Mouse (Mus musculus) heart, postnatal 10 days (tissue): Measurements from ENCODE around the gene Ccdc65. TPM values are rescaled to one million over a fixed set of nuclear protein-coding genes. Genes with fewer than 3 reads are reported as not detected.
A peak's percentile ranks its signal among the peaks of the same experiment; 100 is the strongest.

Experiments used
- DNase-seq, 2 experiments: peaks; one replicate each; pipeline ENCODE4 v3.0.0; 2021
- intact Hi-C: fragments of 180-260 bp; cut with DNase I; formaldehyde crosslinking; loops from one replicate; pipeline ENCODE4 v1.15.1; 2025
- total RNA-seq, 2 experiments: library from RNA; stranded (reverse); gene quantifications; 2 replicates each; pipeline ENCODE4 v1.2.3; 2021

Gene Ccdc65
- total RNA-seq, 2 experiments from 2014 or later, result 0.12 to 0.41 TPM

DNA sequence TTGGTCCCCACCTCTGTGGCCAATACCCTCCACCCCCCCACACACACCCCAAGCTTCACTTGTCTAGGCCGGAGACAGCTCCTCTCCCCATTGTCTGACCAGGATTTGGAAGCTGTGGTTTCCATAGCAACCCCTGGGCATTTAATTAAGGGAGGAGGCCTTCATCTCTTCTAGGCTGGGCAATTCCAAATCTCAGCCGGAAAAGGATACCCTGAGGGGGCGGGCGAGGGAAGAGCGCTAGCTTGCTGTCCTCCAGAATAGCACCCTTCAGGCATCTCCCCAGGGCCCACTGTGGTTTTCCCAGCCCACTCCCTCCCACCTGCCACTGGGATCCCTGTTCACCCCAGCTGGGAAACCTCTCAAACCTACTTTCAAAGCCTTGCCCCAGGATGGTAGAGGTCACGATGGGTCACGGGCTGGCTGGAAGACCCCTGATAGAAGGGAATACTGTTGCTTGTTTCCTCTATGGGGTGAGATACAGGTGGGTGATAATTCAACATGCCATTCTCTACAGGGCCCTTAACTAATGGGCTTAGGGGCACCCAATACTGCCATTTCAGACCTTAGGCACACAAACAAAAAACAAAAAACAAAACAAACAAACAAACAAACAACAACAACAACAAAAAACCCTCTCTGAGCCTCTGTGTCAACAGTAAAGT lies 16.4 kb upstream of the Ccdc65 start:
- intact Hi-C loops, result no loop called here

GRCm38 (mm10) chr15:98692171-98692715 lies 15.8 kb upstream of the Ccdc65 start:
- intact Hi-C loops, result no loop called here
- peak; percentile 65 to 74 for DNase-seq

More for the DNA sequence above, 16.4 kb upstream of the Ccdc65 start:
- DNase-seq, result no peak

- intact Hi-C loops, result loop anchor here (1.0 to 5.0 kb wide), 2 partner anchors 31 to 113 kb away; no protein-coding TSS in a partner anchor
- peak; percentile 36 to 37 for DNase-seq
Measured at GRCm38 (mm10) chr15:98695726-98696125, 12.3 kb upstream of the Ccdc65 start.

DNA sequence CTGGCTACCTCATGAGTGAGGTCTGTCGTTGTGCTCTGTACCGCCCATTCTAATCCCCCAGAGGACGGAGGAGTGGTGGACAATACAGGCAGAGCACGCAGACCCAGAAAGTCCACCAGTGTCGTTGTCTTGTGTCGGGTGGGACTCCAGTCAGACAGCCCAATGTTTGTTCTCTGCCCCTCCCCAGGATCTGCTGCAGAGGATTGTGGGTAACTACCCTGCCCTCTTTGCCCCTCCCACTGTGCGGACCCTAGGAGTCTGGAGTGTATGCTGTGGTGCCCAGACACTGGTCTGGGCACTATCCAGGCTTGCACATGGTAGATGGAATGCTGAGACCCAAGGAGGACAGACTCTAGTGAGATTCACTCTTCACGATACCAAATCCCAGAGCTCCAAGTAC lies 11.8 kb upstream of the Ccdc65 start:
- intact Hi-C loops, result loop anchor here (5.0 kb wide), 1 partner anchor 114 kb away; no protein-coding TSS in a partner anchor
- no peak for DNase-seq

DNA sequence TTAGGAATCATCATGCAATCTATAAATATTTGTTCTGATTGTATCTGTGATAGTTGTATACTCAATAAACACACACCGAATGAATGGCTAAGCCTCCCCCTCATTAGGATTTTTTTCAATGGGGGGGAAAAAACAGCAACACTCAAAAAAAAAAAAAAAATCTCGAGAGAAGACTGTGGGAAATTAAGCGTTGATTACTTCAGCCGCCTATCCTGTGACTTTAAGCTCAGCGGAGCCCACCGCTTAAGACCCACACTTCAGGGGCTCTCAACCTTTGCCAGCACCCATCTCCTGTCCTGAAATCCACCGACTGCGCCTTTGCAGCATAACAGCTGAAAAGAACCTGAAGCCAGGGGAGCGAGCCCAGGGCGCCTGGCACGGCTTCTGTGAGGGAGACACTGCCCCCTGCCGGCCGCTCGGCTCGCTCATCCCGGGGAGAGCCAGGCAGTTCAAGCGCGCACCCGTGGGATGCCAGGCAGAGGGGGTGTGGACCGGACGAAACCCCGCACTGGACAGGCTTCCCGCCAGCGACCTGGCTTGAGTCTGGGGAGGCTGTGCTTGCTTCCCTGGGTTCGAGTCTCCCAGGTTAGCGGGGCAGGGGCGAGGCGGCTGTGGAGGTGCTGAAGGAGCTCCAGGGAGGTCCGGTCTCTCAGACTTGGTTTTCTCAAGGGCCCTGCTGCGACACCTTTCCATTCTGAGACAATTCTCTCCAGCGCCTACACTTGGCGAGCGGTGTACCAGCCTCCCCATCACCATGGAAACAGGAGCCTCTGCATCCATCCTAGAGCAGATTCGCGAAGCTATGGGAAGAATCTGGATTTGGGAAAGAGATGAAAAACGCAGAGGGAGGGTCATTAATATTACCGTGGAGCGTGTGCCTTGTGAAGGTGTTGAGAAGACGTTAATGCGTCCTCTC lies 8.6 kb upstream of the Ccdc65 start:
- intact Hi-C loops, result loop anchor here (1.0 to 10.0 kb wide), 3 partner anchors 35 to 117 kb away; partner anchors contain the start of gene Wnt1
- peak; percentile 88 to 93 for DNase-seq

GRCm38 (mm10) chr15:98704312-98704711 lies 3.7 kb upstream of the Ccdc65 start:
- intact Hi-C loops, result loop anchor here (10.0 kb wide), 1 partner anchor 80 kb away; the partner anchor contains the start of gene Wnt1
- no peak for DNase-seq

DNA sequence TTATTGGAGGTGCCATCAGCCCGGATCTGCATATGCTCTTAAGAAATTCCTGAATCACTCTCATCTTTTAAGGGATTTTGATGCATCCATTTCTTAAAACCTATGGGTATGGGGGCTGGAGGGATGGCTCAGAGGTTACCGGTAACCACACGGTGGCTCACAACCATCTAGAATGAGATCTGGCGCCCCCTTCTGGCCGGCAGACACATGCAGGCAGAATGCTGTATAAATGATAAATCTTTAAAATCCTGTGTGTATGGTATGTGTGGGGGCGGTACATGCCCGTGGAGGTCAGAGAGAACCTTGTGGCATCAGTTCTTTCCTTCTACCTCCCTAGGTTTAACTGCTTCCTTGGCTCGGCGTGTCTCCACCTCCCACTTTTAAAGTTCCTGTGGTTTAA lies 2.4 kb downstream of the Ccdc65 start:
- peak; percentile 52 to 79 for DNase-seq
- intact Hi-C loops, result no loop called here

- intact Hi-C loops, result no loop called here
- DNase-seq, result peak; percentile 76 to 77
Measured at GRCm38 (mm10) chr15:98714230-98714652, 6.2 kb downstream of the Ccdc65 start.

DNA sequence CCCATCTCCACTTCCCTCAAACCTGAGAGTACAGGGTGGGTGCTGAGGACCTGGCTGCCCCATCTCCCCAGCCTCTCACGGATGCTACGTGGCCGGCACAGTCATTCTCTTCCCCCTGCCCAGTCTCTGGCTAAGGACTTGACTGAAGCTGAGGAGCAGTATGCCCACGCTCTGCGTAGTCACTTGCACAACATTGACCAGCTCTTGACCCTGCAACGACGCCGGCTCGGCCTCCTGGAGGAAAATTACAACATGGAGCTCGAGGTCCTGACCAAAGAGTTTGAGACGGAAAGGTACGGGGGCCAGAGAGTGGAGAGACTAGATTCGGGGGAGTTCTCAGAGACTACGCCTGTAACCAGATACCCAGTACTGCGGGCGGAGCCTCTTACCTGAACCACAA lies 9.3 kb downstream of the Ccdc65 start:
- DNase-seq, result no peak
- intact Hi-C loops, result no loop called here

GRCm38 (mm10) chr15:98722191-98722590 lies 14.2 kb downstream of the Ccdc65 start:
- DNase-seq, result no peak
- intact Hi-C loops, result no loop called here

DNA sequence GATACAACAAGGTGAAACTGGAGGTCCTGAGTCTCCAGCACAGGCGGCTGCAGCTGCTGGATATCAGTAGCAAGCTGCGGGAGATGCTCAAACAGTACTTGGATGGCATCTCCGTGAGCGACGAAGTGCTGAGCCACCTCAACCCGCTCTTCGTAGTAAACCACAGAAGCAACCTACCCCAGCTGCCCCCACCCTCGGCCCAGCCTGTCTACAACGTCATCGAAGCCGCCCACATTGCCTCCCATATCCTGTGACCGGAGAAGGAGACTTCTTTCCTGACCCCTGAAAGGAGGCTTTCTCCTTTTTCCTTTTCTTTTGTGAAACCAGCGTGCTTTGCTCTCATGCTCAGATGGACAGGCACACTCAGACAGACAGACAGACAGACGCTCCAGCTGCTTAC lies 14.8 kb downstream of the Ccdc65 start:
- DNase-seq, result peak; percentile 23 to 35
- intact Hi-C loops, result no loop called here

DNA sequence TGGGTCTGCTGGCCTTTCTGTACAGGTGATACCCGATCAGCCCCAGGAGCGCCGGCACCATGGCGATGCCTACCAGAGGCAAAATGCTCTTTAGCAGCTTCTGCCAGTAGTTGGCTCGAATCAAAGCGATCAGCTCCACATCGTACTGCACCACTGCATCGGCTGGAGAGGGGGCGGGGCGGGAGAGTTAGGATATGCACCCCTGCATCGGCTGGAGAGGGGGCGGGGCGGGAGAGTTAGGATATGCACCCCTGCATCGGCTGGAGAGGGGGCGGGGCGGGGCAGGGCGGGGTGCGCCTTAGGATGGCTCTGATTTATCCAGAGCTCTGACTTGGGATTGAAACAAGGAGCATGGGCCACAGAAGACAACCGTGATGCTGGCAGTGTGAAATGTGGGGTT lies 16.4 kb downstream of the Ccdc65 start:
- DNase-seq, result no peak
- intact Hi-C loops, result no loop called here

DNA sequence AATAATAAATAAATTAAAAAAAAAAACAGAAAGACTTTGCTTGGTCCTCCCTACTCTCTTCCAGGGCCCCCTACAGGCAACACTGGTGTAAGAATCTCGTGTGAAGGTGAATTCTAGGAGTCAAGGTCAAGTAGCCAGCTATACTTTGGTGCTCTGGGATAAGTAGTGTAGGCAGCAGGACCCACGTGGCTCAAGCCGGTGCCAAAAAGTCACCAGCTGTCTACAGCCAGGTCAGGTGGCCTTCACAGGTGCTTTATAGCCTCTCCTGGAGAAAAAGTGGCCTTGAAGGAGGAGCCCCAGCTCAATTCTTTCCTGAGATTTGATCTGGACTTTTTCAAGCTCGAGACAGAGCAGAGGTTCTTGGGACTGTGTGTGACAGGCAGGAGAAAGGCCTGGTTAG lies 18.1 kb downstream of the Ccdc65 start:
- no peak for DNase-seq
- intact Hi-C loops, result no loop called here

GRCm38 (mm10) chr15:98726746-98727145 lies 18.7 kb downstream of the Ccdc65 start:
- intact Hi-C loops, result no loop called here
- DNase-seq, result no peak

GRCm38 (mm10) chr15:98727443-98728321 lies 19.7 kb downstream of the Ccdc65 start, which contains the start of gene Fkbp11:
Fkbp11 (minus strand) TSS chr15:98728198.
- peak; percentile 71 to 76 for DNase-seq
- intact Hi-C loops, result no loop called here

GRCm38 (mm10) chr15:98728366-98728765 lies 20.4 kb downstream of the Ccdc65 start:
- no peak for DNase-seq
- intact Hi-C loops, result no loop called here

DNA sequence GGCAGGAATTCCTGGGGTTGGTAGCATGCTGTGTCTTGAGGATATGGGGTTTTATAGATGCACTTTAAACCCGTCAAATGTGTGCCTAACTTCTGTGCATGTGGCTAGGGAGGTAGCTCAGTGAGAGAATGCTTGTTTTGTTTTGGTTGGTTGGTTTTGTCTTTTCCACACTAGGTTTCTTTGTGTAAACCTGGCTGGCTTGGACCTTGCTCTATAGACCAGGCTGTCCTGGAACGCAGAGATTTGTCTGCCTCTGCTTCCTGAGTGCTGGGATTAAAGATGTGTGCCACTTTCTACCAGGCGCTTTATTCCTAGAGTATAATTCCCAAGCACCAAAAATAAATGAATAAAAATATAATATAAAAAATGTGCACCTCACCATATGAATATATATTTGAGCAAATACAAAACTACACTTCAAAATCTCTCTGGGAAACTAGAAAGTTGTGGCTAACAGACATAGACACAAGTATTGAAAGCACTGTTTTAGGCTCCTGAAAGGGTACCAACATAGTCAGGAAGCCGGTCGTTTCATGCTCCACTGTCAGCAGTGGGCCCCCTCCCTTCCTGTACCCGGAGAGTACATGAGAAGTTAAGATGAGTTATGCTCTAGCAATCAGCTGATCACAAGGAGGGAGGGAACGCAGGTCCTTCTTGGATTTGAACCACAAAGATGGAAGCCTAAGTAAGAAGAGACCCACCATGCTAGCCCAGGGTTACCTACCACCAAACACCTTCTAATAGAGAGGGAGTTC lies 22.0 kb downstream of the Ccdc65 start:
- intact Hi-C loops, result no loop called here
- no peak for DNase-seq

- intact Hi-C loops, result no loop called here
Measured at GRCm38 (mm10) chr15:98730790-98731189, 22.8 kb downstream of the Ccdc65 start.

GRCm38 (mm10) chr15:98732006-98732531 lies 24.1 kb downstream of the Ccdc65 start:
- no peak for DNase-seq
- intact Hi-C loops, result no loop called here

More at GRCm38 (mm10) chr15:98730790-98731189, 22.8 kb downstream of the Ccdc65 start:
- no peak for DNase-seq
